Mouse (Mus musculus): ENCODE measurements around the gene Mcrip2. TPM values are rescaled to one million over a fixed set of nuclear protein-coding genes. Genes with fewer than 3 reads are reported as not detected.
"Not testable (repeated sequence)": the region's sequence is repeated elsewhere in the genome, so short reads cannot be mapped to it uniquely, and the experiment has no call there.

Mcrip2 gene
- polyA plus RNA-seq, 1 experiment from 2014 or later: 203 TPM

GRCm38 (mm10) chr17:25873405-25874147 is 5.0 kb upstream of the Mcrip2 start:
- Histone ChIP-seq H3K9ac (no peak overlapping the region), H3K4me3 (peak overlapping the region; percentile 94), H3K36me3 (no peaks in the 10 kb centered on the region), H3K9me3 (replicated peaks) (no peaks in the 10 kb centered on the region), H3K4me1 (replicated peaks) (peaks cover 29% of the 10 kb centered on the region), H3K4me2 (peak overlapping the region; percentile 92), H3K27me3 (no peaks in the 10 kb centered on the region), H3K27ac (peak overlapping the region; percentile 96; the same call in 1 of the 2 replicates)
- no peak for ATAC-seq (replicated peaks; ENCODE audit: insufficient number of reproducible peaks, insufficient read depth, low FRiP score, low read depth)
- 74% methylated on average over 11 of the region's 11 CpGs for WGBS

- no peak overlapping the region for H3K4me2 ChIP-seq
- H3K4me1 ChIP-seq (replicated peaks): peaks cover 34% of the 10 kb centered on the region
- H3K36me3 ChIP-seq: no peaks in the 10 kb centered on the region
- H3K9me3 ChIP-seq (replicated peaks): no peaks in the 10 kb centered on the region
- no peak for ATAC-seq (replicated peaks; ENCODE audit: insufficient number of reproducible peaks, insufficient read depth, low FRiP score, low read depth)
- 84% methylated on average over 3 of the region's 3 CpGs for WGBS
- no peak overlapping the region for H3K4me3 ChIP-seq
- no peak overlapping the region for H3K9ac ChIP-seq
- no peak overlapping the region for H3K27ac ChIP-seq
- H3K27me3 ChIP-seq: no peaks in the 10 kb centered on the region
Measured at GRCm38 (mm10) chr17:25872676-25873075, 4.1 kb upstream of the Mcrip2 start.

- not testable (repeated sequence) for H3K9ac ChIP-seq; H3K27me3 ChIP-seq; H3K36me3 ChIP-seq; H3K9me3 ChIP-seq (replicated peaks); H3K27ac ChIP-seq; H3K4me3 ChIP-seq; ATAC-seq (replicated peaks; ENCODE audit: insufficient number of reproducible peaks, insufficient read depth, low FRiP score, low read depth); H3K4me2 ChIP-seq
- peaks cover 36% of the 10 kb centered on the region for H3K4me1 ChIP-seq (replicated peaks)
Measured at GRCm38 (mm10) chr17:25871566-25871965, 3.0 kb upstream of the Mcrip2 start.

- H3K4me1 ChIP-seq (replicated peaks): peaks cover 41% of the 10 kb centered on the region
Measured at GRCm38 (mm10) chr17:25869954-25870353, 1.4 kb upstream of the Mcrip2 start.

GRCm38 (mm10) chr17:25869498-25869897 is 934 bp upstream of the Mcrip2 start:
- 85% methylated on average over 8 of the region's 8 CpGs for WGBS
- Histone ChIP-seq H3K9me3 (replicated peaks) (no peaks in the 10 kb centered on the region), H3K36me3 (peaks cover 4% of the 10 kb centered on the region; the same call in 1 of the 2 replicates), H3K4me2 (no peak overlapping the region), H3K9ac (no peak overlapping the region), H3K4me1 (replicated peaks) (peaks cover 38% of the 10 kb centered on the region), H3K27me3 (no peaks in the 10 kb centered on the region), H3K4me3 (no peak overlapping the region), H3K27ac (no peak overlapping the region)
- no peak for ATAC-seq (replicated peaks; ENCODE audit: insufficient number of reproducible peaks, insufficient read depth, low FRiP score, low read depth)

More at GRCm38 (mm10) chr17:25869954-25870353, 1.4 kb upstream of the Mcrip2 start:
- Histone ChIP-seq H3K9ac (no peak overlapping the region), H3K27me3 (no peaks in the 10 kb centered on the region), H3K27ac (no peak overlapping the region), H3K9me3 (replicated peaks) (no peaks in the 10 kb centered on the region), H3K4me2 (no peak overlapping the region), H3K36me3 (no peaks in the 10 kb centered on the region), H3K4me3 (no peak overlapping the region)
- 87% methylated on average over 2 of the region's 2 CpGs for WGBS
- no peak for ATAC-seq (replicated peaks; ENCODE audit: insufficient number of reproducible peaks, insufficient read depth, low FRiP score, low read depth)

GRCm38 (mm10) chr17:25867836-25868600 is 546 bp downstream of the Mcrip2 start:
- no peaks in the 10 kb centered on the region for H3K9me3 ChIP-seq (replicated peaks)
- peak overlapping the region; percentile 97 for H3K4me3 ChIP-seq
- H3K27me3 ChIP-seq: no peaks in the 10 kb centered on the region
- peak; percentile 58 for ATAC-seq (replicated peaks; ENCODE audit: insufficient number of reproducible peaks, insufficient read depth, low FRiP score, low read depth)
- H3K4me2 ChIP-seq: peak overlapping the region; percentile 96
- peak overlapping the region; percentile 91 for H3K9ac ChIP-seq
- under 1% methylated on average over 42 of the region's 42 CpGs for WGBS
- peaks cover 30% of the 10 kb centered on the region for H3K4me1 ChIP-seq (replicated peaks)
- H3K36me3 ChIP-seq: peaks cover 15% of the 10 kb centered on the region; the same call in 1 of the 2 replicates
- peak overlapping the region; percentile 98 for H3K27ac ChIP-seq

- Histone ChIP-seq H3K4me2 (peak overlapping the region; percentile 96), H3K27me3 (no peaks in the 10 kb centered on the region), H3K27ac (peak overlapping the region; percentile 98), H3K9ac (peak overlapping the region; percentile 91), H3K4me1 (replicated peaks) (peaks cover 30% of the 10 kb centered on the region), H3K4me3 (peak overlapping the region; percentile 97), H3K36me3 (peaks cover 15% of the 10 kb centered on the region; the same call in 1 of the 2 replicates), H3K9me3 (replicated peaks) (no peaks in the 10 kb centered on the region)
- 5% methylated on average over 7 of the region's 7 CpGs for WGBS
- no peak for ATAC-seq (replicated peaks; ENCODE audit: insufficient number of reproducible peaks, insufficient read depth, low FRiP score, low read depth)
Measured at GRCm38 (mm10) chr17:25867509-25867835, 1.1 kb downstream of the Mcrip2 start.

GRCm38 (mm10) chr17:25866172-25866571 is 2.4 kb downstream of the Mcrip2 start:
- 86% methylated on average over 3 of the region's 3 CpGs for WGBS
- no peak overlapping the region for H3K27ac ChIP-seq
- H3K36me3 ChIP-seq: peaks cover 15% of the 10 kb centered on the region; the same call in 1 of the 2 replicates
- H3K27me3 ChIP-seq: no peaks in the 10 kb centered on the region
- H3K4me1 ChIP-seq (replicated peaks): peaks cover 36% of the 10 kb centered on the region
- no peak for ATAC-seq (replicated peaks; ENCODE audit: insufficient number of reproducible peaks, insufficient read depth, low FRiP score, low read depth)
- peak overlapping the region; percentile 97 for H3K4me3 ChIP-seq
- no peaks in the 10 kb centered on the region for H3K9me3 ChIP-seq (replicated peaks)
- H3K4me2 ChIP-seq: peak overlapping the region; percentile 96
- peak overlapping the region; percentile 28; the same call in 1 of the 2 replicates for H3K9ac ChIP-seq

GRCm38 (mm10) chr17:25865288-25865687 is 3.3 kb downstream of the Mcrip2 start:
- ATAC-seq (replicated peaks; ENCODE audit: insufficient number of reproducible peaks, insufficient read depth, low FRiP score, low read depth): no peak
- Histone ChIP-seq H3K4me1 (replicated peaks) (peaks cover 45% of the 10 kb centered on the region), H3K27me3 (no peaks in the 10 kb centered on the region), H3K9me3 (replicated peaks) (no peaks in the 10 kb centered on the region), H3K36me3 (peaks cover 15% of the 10 kb centered on the region; the same call in 1 of the 2 replicates), H3K27ac (no peak overlapping the region), H3K4me2 (no peak overlapping the region), H3K9ac (no peak overlapping the region), H3K4me3 (no peak overlapping the region)
- WGBS: 85% methylated on average over 11 of the region's 11 CpGs

- Histone ChIP-seq H3K4me3 (no peak overlapping the region), H3K9me3 (replicated peaks) (no peaks in the 10 kb centered on the region), H3K27ac (no peak overlapping the region), H3K4me1 (replicated peaks) (peaks cover 48% of the 10 kb centered on the region), H3K4me2 (no peak overlapping the region), H3K9ac (no peak overlapping the region), H3K27me3 (no peaks in the 10 kb centered on the region), H3K36me3 (peaks cover 15% of the 10 kb centered on the region; the same call in 1 of the 2 replicates)
- 89% methylated on average over 14 of the region's 14 CpGs for WGBS
- ATAC-seq (replicated peaks; ENCODE audit: insufficient number of reproducible peaks, insufficient read depth, low FRiP score, low read depth): no peak
Measured at GRCm38 (mm10) chr17:25864311-25864710, 4.3 kb downstream of the Mcrip2 start.

GRCm38 (mm10) chr17:25863681-25864080 is 4.9 kb downstream of the Mcrip2 start:
- H3K4me1 ChIP-seq (replicated peaks): peaks cover 46% of the 10 kb centered on the region
- no peak overlapping the region for H3K4me3 ChIP-seq
- H3K9me3 ChIP-seq (replicated peaks): no peaks in the 10 kb centered on the region
- H3K36me3 ChIP-seq: peaks cover 15% of the 10 kb centered on the region; the same call in 1 of the 2 replicates
- no peak overlapping the region for H3K27ac ChIP-seq
- no peak overlapping the region for H3K9ac ChIP-seq
- ATAC-seq (replicated peaks; ENCODE audit: insufficient number of reproducible peaks, insufficient read depth, low FRiP score, low read depth): no peak
- no peak overlapping the region for H3K4me2 ChIP-seq
- H3K27me3 ChIP-seq: no peaks in the 10 kb centered on the region
- 88% methylated on average over 6 of the region's 6 CpGs for WGBS
